Mouse (Mus musculus): Measurements from ENCODE around the gene Hoxb6.

Hoxb6 gene

DNA sequence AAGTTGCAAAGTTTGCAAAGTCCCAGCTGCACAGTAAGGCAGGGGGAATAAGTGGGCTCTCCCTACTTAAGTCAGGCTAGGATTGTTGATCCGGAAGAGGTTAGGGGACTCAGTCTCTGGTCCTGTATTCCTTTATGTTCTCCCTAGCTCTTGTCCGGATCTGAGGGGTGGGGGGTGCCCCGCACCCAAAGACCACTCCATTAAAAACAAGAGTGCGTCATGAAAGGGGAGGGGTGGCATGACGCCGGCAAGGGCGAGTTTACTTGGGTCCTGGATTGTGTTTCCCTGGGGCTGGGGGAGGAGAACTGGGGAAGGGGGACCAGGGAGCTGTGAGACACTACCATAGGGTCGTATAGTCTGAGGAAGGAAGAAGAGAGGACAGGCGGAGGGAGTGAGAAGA lies 7.5 kb downstream of the Hoxb6 start:
- no peak for DNase-seq (ENCODE audit: low read depth, low spot score)

GRCm38 (mm10) chr11:96300354-96301063 lies 8.2 kb downstream of the Hoxb6 start:
- DNase-seq (ENCODE audit: low read depth, low spot score), result no peak

DNA sequence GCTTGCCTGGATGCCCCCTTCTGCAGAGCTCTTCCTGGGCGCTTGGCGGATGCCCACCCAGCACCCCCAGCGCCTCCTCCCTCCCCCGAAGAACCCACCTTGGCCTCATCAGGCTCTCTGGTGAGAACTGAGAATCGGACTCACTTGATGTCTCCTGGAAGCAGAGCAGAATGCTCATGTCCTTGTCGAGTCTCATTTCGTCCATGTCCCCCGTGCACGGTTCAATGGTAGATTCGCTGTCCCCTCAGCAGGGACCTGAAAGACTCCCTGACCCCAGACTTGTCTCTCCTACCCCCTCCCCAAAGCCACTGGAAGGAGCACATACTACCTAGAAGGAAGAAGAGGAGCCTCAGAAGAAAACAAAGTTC lies 8.8 kb downstream of the Hoxb6 start:
- DNase-seq (ENCODE audit: low read depth, low spot score), result no peak

- DNase-seq (ENCODE audit: low read depth, low spot score), result no peak
These were observed 9.6 kb downstream of the Hoxb6 start for GRCm38 (mm10) chr11:96301837-96302236.

DNA sequence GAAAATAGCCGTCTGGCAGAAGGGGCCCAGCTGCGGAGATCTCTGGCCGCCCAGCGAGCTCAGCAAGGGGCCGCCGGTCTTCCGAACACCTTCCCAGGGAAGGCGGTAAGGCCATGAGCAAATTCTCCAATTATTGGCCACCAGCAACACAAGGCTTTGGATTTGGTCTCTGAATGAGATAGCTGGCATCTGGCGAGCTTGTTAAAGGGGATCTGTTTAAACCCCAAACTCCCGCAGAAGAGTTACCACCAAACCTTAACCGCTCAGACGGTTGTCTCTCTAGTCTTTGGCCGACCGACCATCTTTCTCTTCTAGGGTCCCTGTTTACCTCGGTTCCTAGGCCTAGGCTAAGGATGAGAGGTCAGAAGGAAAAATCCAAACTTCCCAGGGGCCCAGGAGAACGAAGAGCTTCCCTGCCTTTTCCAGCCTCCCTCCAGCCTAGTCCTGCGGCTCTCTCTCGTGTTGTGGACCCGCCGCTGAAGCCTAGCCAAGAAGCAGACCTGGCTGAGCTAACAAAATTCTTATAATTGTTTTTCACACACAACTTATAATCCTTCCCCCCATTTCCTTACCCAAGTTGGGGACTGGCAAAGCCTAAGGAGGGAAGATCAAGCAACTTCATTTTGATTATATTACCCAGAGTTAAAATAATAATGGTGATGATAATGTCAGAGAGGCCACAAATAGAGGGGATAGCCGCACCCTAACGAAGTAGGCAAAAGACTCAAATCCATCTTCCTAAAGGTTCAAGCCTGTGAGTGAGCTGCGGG lies 10.3 kb downstream of the Hoxb6 start:
- no peak for DNase-seq (ENCODE audit: low read depth, low spot score)

GRCm38 (mm10) chr11:96303151-96304099 lies 11.1 kb downstream of the Hoxb6 start, which contains the start of gene Hoxb5:
TSS of gene Hoxb5 (plus strand) at chr11:96303336.
- no peak for DNase-seq (ENCODE audit: low read depth, low spot score)

DNA sequence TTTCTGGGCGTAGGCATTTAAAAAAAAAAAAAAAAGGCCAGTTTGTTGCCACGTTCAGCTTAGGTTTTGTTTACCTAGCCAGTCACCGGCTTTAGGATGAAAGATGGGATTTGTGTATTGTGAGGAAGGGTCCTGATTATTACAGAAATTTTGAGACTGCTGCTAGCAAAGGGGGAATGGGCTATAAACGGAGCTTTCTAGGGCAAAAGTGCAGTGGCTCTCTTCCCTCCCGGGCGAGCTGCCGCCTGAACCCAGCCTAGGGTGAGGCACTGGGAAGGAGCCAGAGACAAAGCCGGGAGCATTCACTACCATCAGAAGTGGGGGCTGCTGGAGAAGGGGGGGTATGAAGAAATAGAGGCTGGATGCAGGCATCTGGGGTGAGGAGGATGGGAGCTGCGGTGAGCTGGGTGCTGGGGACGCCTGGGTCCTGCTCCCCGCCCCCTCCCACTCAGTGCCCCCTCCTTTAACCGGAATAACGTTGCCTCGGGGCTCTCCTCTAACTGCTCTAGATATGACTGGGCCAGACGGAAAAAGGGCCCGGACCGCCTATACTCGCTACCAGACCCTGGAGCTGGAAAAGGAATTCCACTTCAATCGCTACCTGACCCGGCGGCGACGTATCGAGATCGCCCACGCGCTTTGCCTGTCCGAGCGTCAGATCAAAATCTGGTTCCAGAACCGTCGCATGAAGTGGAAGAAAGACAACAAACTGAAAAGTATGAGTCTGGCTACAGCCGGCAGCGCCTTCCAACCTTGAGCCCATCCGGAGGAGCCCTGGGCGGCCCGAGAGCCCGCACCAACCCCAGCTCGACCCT lies 12.3 kb downstream of the Hoxb6 start:
- no peak for DNase-seq (ENCODE audit: low read depth, low spot score)

GRCm38 (mm10) chr11:96305505-96306182 lies 13.4 kb downstream of the Hoxb6 start:
- no peak for DNase-seq (ENCODE audit: low read depth, low spot score)

- no peak for DNase-seq (ENCODE audit: low read depth, low spot score)
These were observed 14.1 kb downstream of the Hoxb6 start for GRCm38 (mm10) chr11:96306183-96306907.

- no peak for DNase-seq (ENCODE audit: low read depth, low spot score)
These were observed 14.6 kb downstream of the Hoxb6 start for GRCm38 (mm10) chr11:96306908-96307269.

DNA sequence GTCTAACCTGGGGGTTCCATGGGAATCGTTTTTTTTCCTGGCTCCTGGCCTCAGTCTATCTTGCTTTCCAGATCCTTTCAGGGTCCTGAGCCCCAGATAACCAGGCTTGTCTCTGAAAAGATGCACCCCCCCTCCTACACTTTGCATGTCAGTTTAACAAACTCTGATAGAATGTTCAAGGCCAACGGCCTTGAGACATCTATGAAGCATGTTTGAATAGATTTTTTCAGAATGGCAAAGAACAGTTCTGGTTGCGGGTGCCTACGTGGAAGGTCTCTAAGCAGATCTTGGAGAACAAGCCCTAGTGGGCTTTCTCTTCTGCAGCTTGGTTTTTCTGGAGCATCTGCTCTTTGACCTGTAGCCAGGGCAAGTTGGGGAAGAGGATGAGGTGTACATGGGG lies 16.5 kb downstream of the Hoxb6 start:
- no peak for DNase-seq (ENCODE audit: low read depth, low spot score)

DNA sequence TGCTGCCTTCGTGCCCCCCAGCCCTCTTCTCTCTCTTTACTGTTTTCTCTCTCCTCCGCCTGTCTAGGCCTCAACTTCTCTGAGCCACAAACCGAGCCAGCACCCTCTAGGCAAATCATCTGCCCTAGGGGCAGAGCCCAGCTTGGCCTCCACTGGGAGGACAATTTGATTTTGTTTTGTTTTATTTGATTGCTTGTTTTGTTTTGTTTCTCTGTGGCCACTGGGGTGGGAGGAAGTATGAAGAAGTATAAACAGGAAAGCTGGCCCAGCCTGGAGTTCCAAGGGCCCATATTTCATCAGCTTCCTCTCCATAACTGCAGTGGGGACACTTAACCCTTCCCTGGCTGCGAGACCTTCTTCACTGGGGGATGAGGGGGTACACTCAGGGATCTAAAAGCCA lies 17.0 kb downstream of the Hoxb6 start:
- DNase-seq (ENCODE audit: low read depth, low spot score), result no peak

DNA sequence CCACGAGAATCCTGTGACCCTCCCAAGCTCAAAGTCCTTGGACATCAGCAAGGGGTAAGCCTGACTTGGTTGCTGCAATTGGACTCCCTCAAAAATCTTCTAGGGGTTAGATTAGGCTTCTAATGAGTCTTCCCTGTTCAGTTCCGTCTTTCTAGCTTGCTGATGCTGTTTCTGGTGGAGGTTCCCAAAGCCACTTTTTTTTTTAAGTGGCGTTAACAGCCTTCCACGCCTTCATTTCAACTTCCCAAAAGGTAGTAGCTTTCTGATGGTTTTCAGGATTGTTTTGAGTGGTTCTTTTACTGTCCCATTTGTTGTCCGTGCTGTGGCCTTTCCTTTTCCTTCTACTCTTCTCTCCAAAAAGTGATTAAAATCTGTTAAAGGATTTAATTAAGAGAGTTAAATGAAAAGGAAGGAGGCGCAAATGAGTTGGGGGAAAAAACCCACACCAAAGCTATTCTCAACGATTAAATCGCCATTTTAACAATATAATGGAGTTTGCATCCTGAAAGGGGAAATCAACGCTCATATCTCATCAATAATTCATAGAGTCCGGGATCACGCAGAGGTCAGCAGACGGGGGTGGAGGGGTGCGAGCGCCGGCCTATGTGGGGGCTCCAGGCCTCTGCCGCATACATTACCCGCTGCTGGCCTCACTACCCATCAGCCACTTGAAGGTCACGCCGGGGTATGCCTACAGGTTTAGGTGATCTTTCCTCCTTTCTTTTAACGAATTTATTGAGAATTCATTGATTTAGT lies 18.1 kb downstream of the Hoxb6 start:
- no peak for DNase-seq (ENCODE audit: low read depth, low spot score)

DNA sequence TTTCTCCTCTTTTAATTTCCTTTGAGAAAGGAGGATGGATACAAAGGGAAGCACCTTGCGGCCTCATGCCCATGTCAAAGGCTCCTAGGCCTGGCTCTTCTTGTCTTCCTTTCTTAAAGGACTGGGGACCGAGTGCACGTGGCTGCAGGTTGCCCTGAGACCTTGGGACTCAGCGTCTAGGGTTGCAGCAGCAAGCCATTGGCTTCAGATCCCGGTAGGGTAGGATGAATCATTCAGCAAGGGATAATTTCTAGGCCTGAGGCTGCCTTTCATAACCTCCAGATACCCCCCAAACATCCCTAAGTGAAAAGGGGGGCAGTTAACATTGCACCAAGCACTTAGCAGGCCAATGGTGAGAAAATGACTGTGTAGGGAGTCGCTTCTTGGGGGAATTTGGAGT lies 18.8 kb downstream of the Hoxb6 start:
- no peak for DNase-seq (ENCODE audit: low read depth, low spot score)

- peak; percentile 36 for DNase-seq (ENCODE audit: low read depth, low spot score)
These were observed 19.5 kb downstream of the Hoxb6 start for GRCm38 (mm10) chr11:96311520-96312417.

DNA sequence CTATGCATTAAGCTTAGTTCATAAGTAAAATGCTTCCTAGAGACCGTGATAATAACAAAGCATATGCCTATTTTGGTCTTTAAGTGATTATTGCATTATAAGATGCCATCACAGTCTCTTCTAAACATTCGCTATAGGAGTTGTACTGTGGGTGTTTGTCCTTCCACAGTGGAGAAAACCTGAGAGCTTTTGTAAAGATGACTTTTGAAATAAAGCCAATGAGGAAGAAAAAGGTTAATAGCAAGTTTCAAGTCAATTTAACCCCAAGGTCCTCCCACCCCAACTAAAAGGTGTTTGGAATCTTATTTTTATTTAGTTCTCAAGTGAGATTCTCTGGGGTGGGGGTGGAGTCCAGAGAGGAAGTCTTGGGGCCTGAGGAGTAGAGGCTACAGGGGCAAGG lies 20.9 kb downstream of the Hoxb6 start:
- DNase-seq (ENCODE audit: low read depth, low spot score), result no peak

GRCm38 (mm10) chr11:96313806-96314428 lies 21.6 kb downstream of the Hoxb6 start:
- no peak for DNase-seq (ENCODE audit: low read depth, low spot score)
